Mouse (Mus musculus) large intestine, adult 2 months (tissue): Measurements from ENCODE around the gene Dlx1. TPM values are rescaled to one million over a fixed set of nuclear protein-coding genes. Genes with fewer than 3 reads are reported as not detected.

Source experiments
- DNase-seq: peaks from one replicate; pipeline ENCODE4 v3.0.0-alpha.2; 2012; ENCODE audit warnings: low read depth, low spot score
- WGBS: fragments of 180-500 bp; shearing (Covaris S2); methylation state at CpG from one replicate; pipeline ENCODE4 v1.1.7; 2018; 5-methylcytosine and 5-hydroxymethylcytosine counted together
- polyA plus RNA-seq: library from polyadenylated mRNA; depleted of rRNA; stranded (reverse); fragments of >200 nt; gene quantifications from 2 replicates; pipeline ENCODE4 v1.2.3, GENCODE M21; 2012; rRNA removed

Gene Dlx1
- polyA plus RNA-seq, 1 experiment, result 0.25 TPM

DNA sequence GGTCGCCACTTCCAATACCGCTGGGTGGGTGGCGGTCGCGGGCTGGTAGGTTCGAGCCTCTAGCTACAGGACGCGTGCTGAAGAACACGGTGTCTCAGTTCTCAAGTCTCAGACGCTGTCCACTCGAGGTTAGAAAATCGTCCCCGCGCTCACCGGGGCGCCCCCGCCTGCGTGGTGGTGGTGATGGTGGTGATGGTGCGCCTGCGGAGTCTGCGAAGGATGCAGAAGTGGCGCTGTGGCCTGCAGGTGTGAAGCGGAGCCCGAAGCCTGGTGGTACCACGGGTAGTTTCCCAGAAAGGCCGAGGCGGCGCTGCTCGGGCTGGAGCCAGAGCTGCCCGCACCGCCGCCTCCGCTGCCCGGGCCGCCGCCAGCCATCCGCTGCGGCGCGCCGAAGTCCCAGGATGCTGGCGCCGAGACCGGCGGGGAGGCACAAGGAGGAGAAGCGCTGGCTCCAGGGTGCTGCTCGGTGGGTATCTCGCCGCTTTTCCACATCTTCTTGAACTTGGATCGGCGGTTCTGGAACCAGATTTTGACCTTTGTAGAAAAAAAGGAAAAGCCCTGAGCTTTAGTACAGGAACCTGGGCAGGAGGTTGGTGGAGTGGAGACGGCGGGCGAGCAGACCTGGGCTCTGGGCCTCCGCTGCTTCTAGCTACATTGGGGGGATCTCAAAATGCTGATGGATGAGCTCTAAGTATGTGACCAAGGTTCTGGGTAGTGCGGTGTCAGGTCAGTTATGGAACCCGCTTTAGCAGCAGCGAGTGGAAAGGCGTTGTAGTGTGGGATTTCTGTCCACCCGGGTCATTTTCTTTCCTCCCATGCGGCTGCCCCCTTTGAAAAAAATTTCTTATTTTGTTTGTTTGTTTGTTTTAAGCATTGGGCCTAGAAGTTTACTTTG, 16.7 kb downstream of the Dlx1 start:
- DNase-seq, result no peak
- 5% methylated on average over 61 of the region's 61 CpGs for WGBS

DNA sequence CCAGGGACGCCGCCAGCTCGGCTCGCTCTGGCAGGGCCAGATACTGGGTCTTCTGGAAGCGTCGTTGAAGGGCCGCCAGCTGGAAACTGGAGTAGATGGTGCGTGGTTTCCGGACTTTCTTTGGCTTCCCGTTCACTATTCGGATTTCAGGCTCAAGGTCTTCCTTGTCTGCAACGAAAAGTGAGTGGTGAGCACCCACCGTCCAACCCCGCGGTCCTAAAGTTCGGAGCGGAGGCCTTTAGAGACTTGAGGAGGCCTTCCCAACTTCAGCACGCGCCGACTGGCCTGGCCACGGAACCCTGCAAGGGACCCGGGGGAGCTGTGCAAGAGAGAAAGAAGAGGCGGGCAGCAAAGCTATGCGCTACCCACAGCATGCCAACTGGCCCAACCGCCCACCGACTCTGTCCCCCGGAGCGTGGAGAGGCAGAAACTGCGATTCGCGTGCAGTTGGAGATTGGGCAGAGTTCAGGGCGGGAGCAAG, 17.5 kb downstream of the Dlx1 start:
- DNase-seq, result no peak
- WGBS, result 5% methylated on average over 32 of the region's 32 CpGs

DNA sequence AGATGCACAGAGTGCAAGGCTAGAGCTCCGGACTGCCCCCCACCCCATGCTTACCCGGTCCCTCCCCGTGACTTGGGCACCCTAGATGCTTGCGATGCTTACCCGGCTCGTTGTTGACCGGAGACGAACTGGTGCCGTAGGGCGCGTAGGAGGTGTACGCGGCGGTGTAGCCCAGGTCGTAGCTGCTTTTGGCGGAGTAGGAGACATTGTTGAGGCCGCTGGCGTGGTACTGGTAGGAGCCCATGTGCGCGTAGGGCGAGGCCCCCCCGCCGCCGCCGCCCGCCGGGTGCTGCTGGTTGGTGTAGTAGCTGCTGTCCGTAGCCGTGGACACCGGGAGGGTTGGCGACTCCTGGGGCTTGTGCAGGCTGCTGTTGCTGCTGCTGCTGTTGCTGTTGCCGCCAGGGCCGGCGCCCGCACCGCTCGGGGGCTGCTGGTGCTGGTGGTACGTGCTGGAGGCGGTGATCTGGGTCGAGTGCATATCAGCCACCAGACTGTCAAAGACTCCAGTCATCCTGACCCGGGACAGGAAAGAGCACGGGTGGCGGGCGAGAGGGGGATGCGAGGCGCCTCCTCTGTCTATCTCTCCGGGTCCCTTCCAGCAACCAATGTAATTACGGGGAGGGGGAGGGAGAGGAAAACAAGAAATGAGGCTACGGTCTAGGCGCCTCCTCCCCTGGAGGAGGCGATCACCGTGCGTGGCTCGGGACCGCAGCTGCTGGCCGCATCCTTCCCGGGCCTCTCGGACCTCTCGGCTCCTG, 18.1 kb downstream of the Dlx1 start:
- WGBS, result 2% methylated on average over 59 of the region's 59 CpGs
- no peak for DNase-seq

DNA sequence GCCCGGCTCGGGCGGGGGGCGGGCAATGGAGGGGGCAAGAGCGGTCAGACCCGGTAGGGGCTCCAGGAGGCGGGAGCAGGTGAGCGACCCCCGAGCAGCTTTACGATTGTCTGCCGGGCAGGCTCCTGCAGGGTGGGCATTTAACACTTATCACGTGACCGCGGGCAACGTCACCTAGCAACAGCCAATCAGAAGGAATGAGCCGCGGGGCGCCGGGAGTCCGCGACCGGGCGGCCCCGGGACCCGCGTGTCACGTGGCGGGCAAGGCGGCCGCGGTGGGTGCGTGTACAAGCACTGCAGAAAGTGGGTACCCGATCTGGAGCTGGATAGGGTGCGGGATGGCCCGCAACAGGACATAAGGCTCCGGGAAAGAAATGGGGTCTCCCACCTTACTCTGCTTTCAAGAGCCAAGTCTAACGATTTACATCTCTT, 18.7 kb downstream of the Dlx1 start, which contains the start of gene Dlx2:
Dlx2 (minus strand) TSS at position 115 of the 432 bp plus-strand sequence.
- no peak for DNase-seq
- 2% methylated on average over 37 of the region's 37 CpGs for WGBS

DNA sequence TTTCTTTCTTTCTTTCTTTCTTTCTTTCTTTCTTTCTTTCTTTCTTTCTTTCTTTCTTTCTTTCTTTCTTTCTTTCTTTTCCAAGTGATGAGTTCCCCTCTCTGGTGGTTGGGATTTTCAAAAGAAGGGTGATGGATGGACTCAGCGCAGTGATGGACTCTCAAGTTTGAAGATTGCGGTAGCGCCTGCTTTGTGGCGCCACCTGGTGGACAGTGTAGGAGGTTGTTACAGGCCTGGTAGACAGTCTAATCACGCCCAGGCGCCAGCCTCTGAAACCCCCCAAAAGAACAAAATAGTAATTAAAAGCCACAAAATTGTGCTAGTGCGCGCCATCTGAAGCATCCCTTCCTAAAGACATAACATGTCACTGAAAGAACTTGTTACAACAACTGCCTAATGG, 19.9 kb downstream of the Dlx1 start:
- 4% methylated on average over 8 of the region's 8 CpGs for WGBS
- peak; percentile 47 for DNase-seq

DNA sequence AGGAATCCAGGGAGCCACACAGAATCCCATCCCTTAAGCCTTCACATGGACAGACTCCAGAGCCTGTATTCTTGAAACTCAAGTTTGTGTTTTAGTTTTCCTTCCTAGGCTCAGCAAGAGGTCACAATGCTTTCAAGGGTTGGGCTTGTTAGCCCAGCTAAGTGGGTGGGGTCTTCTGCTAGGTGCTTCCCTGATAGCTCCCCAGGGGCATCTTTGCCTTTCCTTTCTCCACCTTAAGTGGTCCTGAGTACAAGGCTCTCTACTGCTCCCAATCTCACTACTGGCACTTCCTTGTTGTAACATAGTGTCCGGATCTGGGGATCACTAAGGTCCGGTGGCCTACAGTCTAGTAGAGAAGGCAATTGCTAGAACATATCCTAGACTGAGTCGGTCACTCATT, 22.4 kb downstream of the Dlx1 start:
- WGBS, result 20% methylated on average over 3 of the region's 3 CpGs

DNA sequence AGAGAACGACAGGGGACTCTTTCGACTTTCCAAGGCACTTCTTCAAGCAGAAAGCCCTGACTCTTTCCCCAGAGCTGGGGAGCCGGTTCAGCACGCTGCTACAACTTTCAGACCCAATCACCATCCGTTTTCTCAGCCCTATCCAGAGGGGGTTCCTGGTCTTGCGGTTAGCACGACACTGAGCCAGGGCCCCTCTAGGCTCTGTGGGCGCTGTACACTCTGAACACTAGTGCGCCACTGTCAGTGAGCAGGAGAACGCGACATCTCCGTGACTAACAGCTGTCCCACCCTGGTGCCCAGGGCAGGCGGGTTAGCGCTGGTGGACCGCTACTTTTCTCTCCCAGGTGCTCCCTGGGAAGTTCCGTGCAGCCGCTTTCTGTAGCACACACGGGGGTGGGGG, 23.8 kb downstream of the Dlx1 start:
- DNase-seq, result no peak
- WGBS, result 4% methylated on average over 18 of the region's 18 CpGs

More for the DNA sequence above, 22.4 kb downstream of the Dlx1 start:
- DNase-seq, result no peak

DNA sequence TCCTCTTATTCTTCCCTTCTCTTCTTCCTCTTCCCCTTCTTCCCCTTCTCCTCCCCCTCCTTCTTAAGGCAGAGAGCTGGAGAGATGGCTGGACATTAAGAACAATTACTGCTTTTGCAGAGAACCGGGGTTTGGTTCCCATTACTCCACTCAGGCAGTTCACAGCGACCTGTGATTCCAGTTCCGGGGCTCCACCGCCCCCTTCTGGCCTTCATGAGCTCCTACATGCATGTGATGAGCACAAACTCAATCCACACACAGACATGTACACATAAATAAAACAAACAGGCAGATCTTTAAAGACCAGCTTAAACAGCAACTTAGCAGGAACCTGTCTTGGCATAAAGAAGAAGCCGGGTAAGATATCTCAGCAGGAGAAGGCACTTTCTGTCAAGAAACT, 28.2 kb downstream of the Dlx1 start:
- 66% methylated on average over 5 of the region's 5 CpGs for WGBS
- DNase-seq, result no peak

DNA sequence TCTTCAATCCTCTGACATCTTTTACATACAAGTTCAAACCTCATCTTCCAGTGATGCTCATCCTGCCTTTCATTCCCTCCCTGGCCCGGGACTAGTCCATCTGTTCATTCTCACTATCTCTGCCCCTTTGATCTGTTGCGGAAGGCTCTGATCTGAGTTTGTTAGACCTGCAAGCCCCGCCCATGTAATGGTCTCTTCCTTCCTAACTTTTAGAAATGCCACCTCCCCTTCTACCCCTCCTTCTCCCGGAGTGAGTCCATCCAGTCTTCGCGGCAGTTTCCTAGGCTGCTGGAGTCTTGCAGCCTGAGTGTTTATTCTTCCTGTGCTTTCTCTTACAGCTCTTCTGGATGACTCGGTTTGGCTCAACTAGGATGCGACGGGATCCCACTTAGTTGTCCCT, 38.6 kb downstream of the Dlx1 start:
- no peak for DNase-seq
- WGBS, result 61% methylated on average over 9 of the region's 9 CpGs

DNA sequence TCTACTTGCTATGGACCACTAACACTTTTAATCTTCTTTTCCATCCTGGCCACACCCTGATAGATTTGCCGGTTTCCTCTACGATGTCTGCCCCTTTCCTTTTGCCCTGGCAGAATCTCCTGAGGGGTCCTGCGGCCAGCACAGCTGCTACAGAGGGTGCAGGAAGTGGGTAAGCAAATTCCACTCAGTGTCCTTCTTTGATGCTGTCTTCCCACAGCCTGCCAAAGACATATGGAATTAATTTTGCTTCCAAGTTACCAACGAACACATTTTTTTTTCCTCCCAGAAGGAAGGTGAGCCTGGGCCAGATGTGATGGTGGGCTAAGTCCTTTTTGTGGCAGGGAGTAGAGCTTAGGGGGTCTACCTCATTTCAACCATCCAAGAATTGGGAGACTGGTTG, 45.8 kb downstream of the Dlx1 start:
- WGBS, result 65% methylated on average over 4 of the region's 4 CpGs
- no peak for DNase-seq

DNA sequence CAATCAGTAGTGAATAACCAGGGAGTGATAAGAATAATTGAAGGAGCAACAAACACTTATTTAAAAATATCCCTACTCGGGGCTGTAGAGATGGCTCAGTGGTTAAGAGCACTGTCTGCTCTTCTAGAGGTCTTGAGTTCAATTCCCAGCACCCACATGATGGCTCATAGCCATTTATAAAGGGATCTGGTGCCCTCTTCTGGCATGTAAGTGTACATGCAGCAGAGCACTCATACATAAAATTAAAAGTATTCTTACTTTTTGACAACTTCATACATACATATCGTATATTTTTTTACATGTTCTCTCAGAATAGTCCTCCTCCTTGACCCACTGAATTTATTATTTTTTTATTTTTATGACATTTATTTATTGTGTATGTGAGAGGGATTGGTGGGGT, 49.1 kb downstream of the Dlx1 start:
- DNase-seq, result no peak
- WGBS, result 90% methylated on average over 2 of the region's 2 CpGs

DNA sequence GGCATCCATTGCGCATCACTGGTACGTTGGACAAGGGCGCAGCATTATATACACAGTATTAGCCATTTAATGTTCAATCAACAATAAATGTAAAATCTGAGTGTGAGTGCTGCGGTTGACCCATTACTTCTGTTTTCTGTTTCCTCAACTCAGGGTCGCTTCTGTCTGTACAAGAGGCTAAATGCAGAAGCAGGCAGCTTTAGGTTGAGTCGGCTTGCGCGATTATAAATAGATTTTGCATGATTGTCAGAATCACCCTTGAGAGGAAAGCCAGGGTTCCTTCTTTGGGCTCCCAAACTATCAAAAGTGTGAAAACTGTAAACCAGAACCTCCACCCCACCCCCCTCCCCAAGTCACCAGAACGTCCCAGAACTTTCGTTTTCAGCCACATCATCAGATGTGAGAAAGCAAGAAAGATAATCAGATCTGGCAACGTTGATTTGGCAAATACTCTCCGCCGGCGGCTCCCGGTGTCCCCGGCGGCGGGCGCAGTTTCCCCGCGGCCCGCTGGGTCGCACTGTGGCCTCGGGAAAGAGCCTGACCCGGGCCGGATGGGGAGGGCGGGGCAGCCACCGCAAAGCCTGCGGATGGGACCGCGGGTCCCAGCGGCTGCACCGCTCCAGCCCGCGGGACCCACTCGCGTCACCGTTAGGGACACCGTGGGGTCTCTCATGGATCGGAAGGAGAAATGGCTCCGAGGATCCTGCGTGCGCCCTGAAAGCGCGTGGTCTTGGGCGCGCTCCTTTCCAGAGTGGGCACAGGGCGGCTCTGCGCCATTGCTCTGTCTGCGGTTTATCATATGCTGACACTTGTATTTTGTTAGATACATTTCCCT, 52.9 kb downstream of the Dlx1 start:
- DNase-seq, result no peak
- WGBS, result 10% methylated on average over 50 of the region's 50 CpGs

DNA sequence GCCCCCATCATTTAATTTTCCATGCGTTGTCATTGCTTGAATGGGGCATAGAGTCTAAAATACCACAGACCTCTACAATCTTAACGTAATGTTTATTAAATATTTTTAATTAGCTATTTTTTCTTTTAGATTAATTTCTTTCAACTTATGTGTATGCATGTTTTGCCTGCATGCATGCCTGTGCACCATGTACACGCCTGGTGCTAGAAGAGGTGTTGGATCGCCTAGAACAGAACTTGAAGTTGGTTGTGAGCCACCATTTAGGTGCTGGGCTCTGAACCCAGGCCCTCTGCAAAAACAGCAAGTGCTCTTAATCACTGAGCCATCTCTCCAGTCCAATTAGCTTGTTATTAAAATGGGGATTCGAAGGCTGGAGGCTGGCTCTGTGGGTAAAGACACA, 53.6 kb downstream of the Dlx1 start:
- 78% methylated on average over 5 of the region's 5 CpGs for WGBS
- no peak for DNase-seq

Other genes with a start within 250 kb of the Dlx1 start
- 19.7 and 19.8 TPM in 2 replicates for gene Slc25a12, start 160.4 kb upstream of the Dlx1 start, polyA plus RNA-seq
- 6.1 and 6.3 TPM in 2 replicates for gene Hat1, start 139.2 kb upstream of the Dlx1 start, polyA plus RNA-seq
- 12.7 and 15.6 TPM in 2 replicates for gene Metap1d, start 74.8 kb upstream of the Dlx1 start, polyA plus RNA-seq
- 0.08 and 0.17 TPM in 2 replicates for gene Dlx2, start 18.6 kb downstream of the Dlx1 start, polyA plus RNA-seq
- gene Itga6, start 217.5 kb downstream of the Dlx1 start, polyA plus RNA-seq, result 58.6 and 81.2 TPM in 2 replicates